Mouse (Mus musculus) gastrocnemius, adult 8-10 months (tissue): ENCODE results near the gene Krt28. TPM values are rescaled to one million over a fixed set of nuclear protein-coding genes. Genes with fewer than 3 reads are reported as not detected.

ENCODE experiments used
- DNase-seq, 2 experiments: peaks; one replicate each; pipeline ENCODE4 v3.0.0; 2022; ENCODE audit warnings: low spot score in 2 of 2
- total RNA-seq, 4 experiments: library from RNA; stranded (reverse); gene quantifications; 2 replicates each; pipeline ENCODE4 v1.2.4; 2022

Gene Krt28
- not detected for total RNA-seq

GRCm38 (mm10) chr11:99374803-99375202 is at the start of gene Krt28:
Gene Krt28 (minus strand): TSS chr11:99374903.
- no peak for DNase-seq

- no peak for DNase-seq
Measured at GRCm38 (mm10) chr11:99422159-99422558, 47.5 kb upstream of the Krt28 start, which contains the start of gene Krt12. Gene Krt12 (minus strand): TSS chr11:99422259.

- DNase-seq: no peak
Measured at GRCm38 (mm10) chr11:99420586-99420985, 45.9 kb upstream of the Krt28 start.

DNA sequence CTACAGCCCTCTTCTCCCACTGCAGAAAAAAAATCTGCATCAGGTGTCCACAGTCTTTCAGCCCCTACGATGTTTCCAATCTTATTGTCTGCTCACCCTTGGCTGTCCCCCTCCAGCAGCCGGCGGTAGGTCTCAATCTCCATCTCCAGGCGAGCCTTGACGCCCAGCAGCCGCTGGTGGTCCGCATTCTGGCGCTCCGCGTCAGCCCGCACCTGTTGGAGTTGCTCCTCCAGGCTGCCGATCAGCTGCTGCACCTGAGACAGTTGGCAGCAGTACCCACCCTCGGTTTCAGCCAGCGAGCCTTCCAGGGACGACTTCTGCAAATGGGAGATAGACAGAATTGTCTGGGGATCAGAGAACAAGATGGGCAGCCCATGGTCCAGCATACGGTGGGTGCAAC is 43.1 kb upstream of the Krt28 start:
- DNase-seq: no peak

DNA sequence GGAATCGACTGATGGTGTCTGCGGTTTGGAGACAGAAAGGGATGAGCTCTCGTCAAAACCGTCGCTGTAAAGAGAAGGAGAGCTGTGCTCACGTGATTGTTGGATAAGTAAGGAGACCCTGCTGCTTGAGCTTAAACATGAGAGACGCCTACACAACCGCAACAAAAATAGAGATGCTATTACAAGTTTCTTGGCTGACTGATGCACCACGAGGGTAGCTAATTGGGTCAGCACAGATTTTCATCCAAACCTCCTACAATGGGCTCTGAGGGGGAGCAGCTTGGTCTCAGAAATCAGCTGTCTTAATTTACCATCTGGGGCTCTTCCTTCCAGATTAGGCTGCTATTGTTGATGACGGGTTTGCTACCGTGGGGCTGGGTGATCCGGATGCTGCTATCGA is 42.2 kb upstream of the Krt28 start:
- DNase-seq: no peak

DNA sequence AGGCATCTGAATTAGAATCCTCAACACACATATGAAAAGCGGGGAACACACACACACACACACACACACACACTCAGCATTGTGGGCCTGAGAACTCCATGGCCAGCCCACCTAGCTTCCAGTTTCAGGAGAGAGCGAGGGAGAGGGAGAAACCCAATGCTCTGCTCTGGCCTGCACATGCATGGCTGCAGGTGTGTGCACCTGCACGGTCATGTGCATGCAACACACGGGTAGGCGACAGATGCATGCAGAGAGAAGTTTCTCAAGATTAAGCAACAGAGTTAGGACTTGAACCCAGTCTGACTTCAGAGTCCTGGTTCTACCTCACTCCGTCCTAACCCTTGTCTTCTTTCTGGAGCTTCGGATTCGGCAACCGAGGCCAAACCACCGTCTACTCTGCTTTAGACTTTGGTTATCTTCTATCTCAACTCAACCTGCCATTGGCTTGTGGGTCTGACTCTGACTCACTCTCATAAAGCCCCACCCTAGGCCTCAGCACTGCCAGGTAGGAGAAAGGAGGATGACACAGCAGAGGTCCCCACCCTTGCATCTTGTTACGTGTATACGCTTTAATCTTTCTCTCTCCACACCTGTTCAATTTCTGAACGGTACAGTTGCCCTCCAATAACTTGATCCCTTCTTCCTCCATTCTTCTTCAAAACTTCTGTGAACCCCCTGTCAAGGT is 39.9 kb upstream of the Krt28 start:
- DNase-seq: no peak

GRCm38 (mm10) chr11:99413247-99413646 is 38.5 kb upstream of the Krt28 start:
- DNase-seq: no peak

GRCm38 (mm10) chr11:99406186-99406585 is 31.5 kb upstream of the Krt28 start:
- DNase-seq: no peak

- DNase-seq: no peak
Measured at GRCm38 (mm10) chr11:99399956-99400549, 25.4 kb upstream of the Krt28 start.

DNA sequence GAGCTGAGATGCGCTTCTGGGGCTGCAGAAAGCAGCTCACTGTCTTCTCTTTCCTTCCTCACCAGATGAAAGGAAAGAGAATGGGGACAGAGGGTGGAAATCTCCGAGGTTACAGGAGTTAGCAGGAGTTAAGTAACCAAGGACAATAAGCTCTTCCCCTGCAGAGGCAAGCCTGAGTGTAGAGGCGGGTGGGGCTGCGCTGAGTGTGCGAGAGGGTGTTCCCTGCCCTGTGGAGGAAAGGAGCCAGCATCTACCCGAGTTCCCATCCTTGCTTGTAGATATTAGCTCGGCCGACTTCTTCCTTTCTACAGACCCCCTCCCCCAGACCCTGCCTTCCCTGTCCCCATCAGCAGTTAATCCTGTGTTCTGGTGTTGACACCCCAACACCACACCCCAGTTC is 24.1 kb upstream of the Krt28 start:
- no peak for DNase-seq

DNA sequence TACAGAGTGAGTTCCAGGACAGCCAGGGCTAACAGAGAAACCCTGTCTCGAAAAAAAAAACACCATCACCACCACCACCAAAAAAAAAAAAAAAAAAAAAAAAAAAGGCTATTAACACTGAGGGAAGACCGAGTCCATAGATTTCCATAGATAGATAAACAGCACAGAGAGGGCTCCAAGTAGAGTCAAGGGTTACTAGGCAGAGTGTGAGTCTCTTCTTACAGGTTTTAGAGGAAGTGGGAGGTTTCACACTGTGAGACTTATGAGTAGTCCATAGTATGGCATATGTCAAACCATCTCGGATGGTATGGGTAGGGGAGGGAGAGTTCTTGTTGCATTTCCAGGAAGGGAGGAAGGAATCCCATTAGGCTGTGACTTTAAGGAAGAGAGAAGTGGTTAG is 23.4 kb upstream of the Krt28 start:
- DNase-seq: no peak

GRCm38 (mm10) chr11:99396661-99397060 is 22.0 kb upstream of the Krt28 start:
- no peak for DNase-seq

DNA sequence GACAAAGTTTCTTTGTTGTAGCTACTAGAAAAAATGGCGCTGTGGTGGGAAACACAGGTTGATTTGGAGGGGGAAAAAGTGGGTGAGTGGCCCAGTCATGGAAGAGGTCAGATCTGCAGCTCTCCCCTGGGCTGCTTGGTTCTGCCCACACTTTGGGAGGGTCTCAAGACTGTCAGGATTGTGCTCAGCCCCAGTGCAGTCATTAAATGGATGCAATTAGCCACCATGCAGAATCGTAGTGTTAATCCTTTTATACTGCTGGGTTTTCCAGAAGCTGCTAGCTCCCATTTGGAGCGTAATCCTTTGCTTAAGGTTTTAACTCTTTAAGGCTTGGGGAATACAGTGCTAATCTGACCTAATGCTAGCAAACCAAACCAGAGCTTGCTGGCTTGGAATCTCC is 21.3 kb upstream of the Krt28 start:
- DNase-seq: no peak

GRCm38 (mm10) chr11:99392492-99392891 is 17.8 kb upstream of the Krt28 start:
- no peak for DNase-seq

DNA sequence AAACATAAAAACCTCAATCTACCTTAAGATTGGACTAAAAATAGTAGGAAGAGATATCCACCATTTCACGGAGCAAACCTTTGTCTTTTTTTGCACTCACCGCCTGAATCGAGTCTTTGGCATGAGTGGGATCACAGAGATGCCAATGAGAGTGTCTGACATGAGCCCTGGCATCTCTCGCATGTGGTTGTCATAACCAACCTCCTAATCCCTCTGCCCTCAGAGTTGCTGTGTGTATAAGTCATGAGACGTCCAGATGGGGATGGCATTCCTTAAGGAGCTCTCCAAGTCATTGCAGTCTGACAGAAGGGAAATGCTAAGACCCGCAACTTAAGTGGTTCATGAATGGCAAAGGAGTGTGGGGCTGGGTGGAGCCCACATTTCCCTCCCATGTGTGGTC is 16.7 kb upstream of the Krt28 start:
- no peak for DNase-seq

GRCm38 (mm10) chr11:99390866-99391265 is 16.2 kb upstream of the Krt28 start:
- no peak for DNase-seq

GRCm38 (mm10) chr11:99389264-99389663 is 14.6 kb upstream of the Krt28 start, which contains the start of gene Krt10:
Gene Krt10 (minus strand): TSS chr11:99389364.
- no peak for DNase-seq

GRCm38 (mm10) chr11:99388661-99389060 is 14.0 kb upstream of the Krt28 start:
- DNase-seq: no peak

- DNase-seq: peak; percentile 82 to 89
Measured at GRCm38 (mm10) chr11:99385813-99386721, 11.4 kb upstream of the Krt28 start.

- DNase-seq: peak; percentile 35 to 46
Measured at GRCm38 (mm10) chr11:99379568-99379967, 4.9 kb upstream of the Krt28 start.

GRCm38 (mm10) chr11:99369853-99370451 is 4.8 kb downstream of the Krt28 start:
- DNase-seq: no peak

DNA sequence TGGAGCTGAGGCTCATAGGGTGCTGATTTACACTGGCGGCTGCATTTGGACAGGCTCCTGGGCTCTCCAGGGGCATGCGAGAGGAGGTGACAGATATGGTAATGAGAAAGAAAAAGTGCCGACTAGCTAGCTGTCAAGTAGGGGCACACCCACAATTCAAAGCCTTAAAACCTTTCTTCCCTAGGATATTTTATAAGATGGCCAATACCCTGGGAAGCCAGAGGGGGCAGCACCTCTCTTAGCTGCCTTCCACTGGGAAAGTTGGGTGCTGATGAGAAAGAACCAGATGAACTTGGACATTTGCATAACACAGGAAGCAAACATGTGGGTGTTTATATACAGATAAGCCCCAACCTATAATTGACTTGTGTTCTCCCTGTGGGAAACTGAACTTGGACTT is 5.5 kb downstream of the Krt28 start:
- DNase-seq: no peak
